ENCODE assay signal across 7 mouse cellular contexts in genomic region chr13:119690039-119690728, GRCm38 (mm10). TPM values are rescaled to one million over a fixed set of nuclear protein-coding genes. Genes with fewer than 3 reads are reported as not detected.
DNase-seq lines count a peak whose midpoint lies in the region; ATAC-seq and TF ChIP-seq lines count a peak whose summit lies in the region.

Gene Hmgcs1 (plus strand): TSS chr13:119690379.

- H3K9ac ChIP-seq in intestine, postnatal 0 days (ENCODE audit: low read depth, low read length), result peak within 1 kb of the TSS; percentile 71
- peak within 1 kb of the TSS; percentile 98 for H3K9ac ChIP-seq in midbrain, embryonic 12.5 days (replicated peaks)

- no peaks in the 10 kb centered on the region for H3K27me3 ChIP-seq in embryonic facial prominence, embryonic 10.5 days (replicated peaks; ENCODE audit: low read depth, poor library complexity, severe bottlenecking)
- no peaks in the 10 kb centered on the region for H3K27me3 ChIP-seq in intestine, postnatal 0 days (replicated peaks; ENCODE audit: control insufficient read depth, insufficient read depth, low read length)
- no peaks in the 10 kb centered on the region for H3K27me3 ChIP-seq in midbrain, embryonic 12.5 days
- no peaks in the 10 kb centered on the region for H3K27me3 ChIP-seq in small intestine, adult 2 months (ENCODE audit: control insufficient read depth, insufficient read depth, low read length)

- peak; percentile 93 for TF ChIP-seq POLR2A in small intestine, adult 2 months (IDR thresholded peaks at IDR 0.05; ENCODE audit: low read depth, low read length)

- H3K4me3 ChIP-seq in embryonic facial prominence, embryonic 10.5 days, result peak within 1 kb of the TSS; percentile 95
- H3K4me3 ChIP-seq in intestine, postnatal 0 days (ENCODE audit: low read depth, low read length), result peak within 1 kb of the TSS; percentile 97
- peak within 1 kb of the TSS; percentile 84 for H3K4me3 ChIP-seq in midbrain, embryonic 12.5 days
- H3K4me3 ChIP-seq in small intestine, adult 2 months (ENCODE audit: low read depth, low read length), result peak within 1 kb of the TSS; percentile 93

- no peaks in the 10 kb centered on the region for H3K9me3 ChIP-seq in embryonic facial prominence, embryonic 10.5 days
- H3K9me3 ChIP-seq in intestine, postnatal 0 days (ENCODE audit: control insufficient read depth), result no peaks in the 10 kb centered on the region
- no peaks in the 10 kb centered on the region for H3K9me3 ChIP-seq in midbrain, embryonic 12.5 days

- under 1% methylated on average over 59 of the region's 59 CpGs for WGBS in embryonic facial prominence, embryonic 10.5 days
- WGBS in intestine, postnatal 0 days, result under 1% methylated on average over 59 of the region's 59 CpGs
- under 1% methylated on average over 50 of the region's 59 CpGs for WGBS in midbrain, embryonic 12.5 days
- under 1% methylated on average over 59 of the region's 59 CpGs for WGBS in small intestine, adult 2 months

- peak within 1 kb of the TSS; percentile 98 for H3K27ac ChIP-seq in embryonic facial prominence, embryonic 10.5 days (replicated peaks)
- H3K27ac ChIP-seq in intestine, postnatal 0 days (ENCODE audit: low read depth, low read length), result peak within 1 kb of the TSS; percentile 88
- H3K27ac ChIP-seq in midbrain, embryonic 12.5 days (replicated peaks), result peak within 1 kb of the TSS; percentile 99
- peak within 1 kb of the TSS; percentile 87 for H3K27ac ChIP-seq in small intestine, adult 2 months (ENCODE audit: insufficient read depth, low read depth, low read length)

- H3K4me2 ChIP-seq in intestine, postnatal 0 days (replicated peaks; ENCODE audit: low read depth), result peak within 1 kb of the TSS; percentile 73
- peak within 1 kb of the TSS; percentile 80 for H3K4me2 ChIP-seq in midbrain, embryonic 12.5 days (replicated peaks)

- peaks cover 44% of the 10 kb centered on the region for H3K4me1 ChIP-seq in embryonic facial prominence, embryonic 10.5 days
- H3K4me1 ChIP-seq in intestine, postnatal 0 days (replicated peaks; ENCODE audit: control insufficient read depth, insufficient read depth, low read length), result no peaks in the 10 kb centered on the region; the same call in 1 of the 2 replicates
- H3K4me1 ChIP-seq in midbrain, embryonic 12.5 days, result peaks cover 40% of the 10 kb centered on the region
- H3K4me1 ChIP-seq in small intestine, adult 2 months (ENCODE audit: control insufficient read depth, insufficient read depth, insufficient read length, low read length), result peaks cover 2% of the 10 kb centered on the region; the same call in 1 of the 2 replicates

- peak; percentile 99 for ATAC-seq in intestine, postnatal 0 days
- peak; percentile 99 for ATAC-seq in midbrain, embryonic 12.5 days (ENCODE audit: low FRiP score, low read depth)

- intact Hi-C loops in left cerebral cortex, postnatal 4 days (cut with DNase I), result loop anchor here (5.0 kb wide), 1 partner anchor 48 kb away; no protein-coding TSS in a partner anchor

- H3K36me3 ChIP-seq in embryonic facial prominence, embryonic 10.5 days (replicated peaks), result peaks cover 19% of the 10 kb centered on the region
- no peaks in the 10 kb centered on the region for H3K36me3 ChIP-seq in intestine, postnatal 0 days (ENCODE audit: control insufficient read depth, insufficient read depth)
- H3K36me3 ChIP-seq in midbrain, embryonic 12.5 days, result peaks cover 8% of the 10 kb centered on the region; the same call in 1 of the 2 replicates
- peaks cover 7% of the 10 kb centered on the region; the same call in 1 of the 2 replicates for H3K36me3 ChIP-seq in small intestine, adult 2 months (ENCODE audit: control insufficient read depth, insufficient read depth, low read length)

- TF ChIP-seq CTCF in intestine, postnatal 0 days (IDR thresholded peaks at IDR 0.05; ENCODE audit: low read depth), result no peak
- TF ChIP-seq CTCF in small intestine, adult 2 months (IDR thresholded peaks at IDR 0.05; ENCODE audit: extremely low read depth, insufficient read length, insufficient replicate concordance, low read depth, low read length), result no peak

- DNase-seq in adrenal gland, postnatal 10 days, result peak; percentile 100
- DNase-seq in embryonic facial prominence, embryonic 10.5 days (ENCODE audit: low spot score), result peak; percentile 100
- peak; percentile 95 for DNase-seq in gonadal fat pad, adult 2 months (ENCODE audit: low read depth)
- peak; percentile 100 for DNase-seq in left cerebral cortex, postnatal 4 days

RNA-seq across cellular contexts. Expression of gene Hmgcs1, which starts in this region (rescaled TPM):
- 100 to 1,000 TPM; 219 to 270 TPM for total RNA-seq in adrenal gland, postnatal 10 days (2021)
- polyA plus RNA-seq in embryonic facial prominence, embryonic 10.5 days (2016; fragmentation: Nextera tagmentation; extraction: Ambion mirVana), result 245 and 273 TPM in 2 replicates
- polyA plus RNA-seq in gonadal fat pad, adult 2 months (2012; rRNA removed), result 61.0 and 76.6 TPM in 2 replicates
- polyA plus RNA-seq in intestine, postnatal 0 days (2015; fragmentation: Nextera tagmentation; extraction: Ambion mirVana), result 54.5 and 63.0 TPM in 2 replicates
- 100 to 1,000 TPM; 814 to 887 TPM for total RNA-seq in left cerebral cortex, postnatal 4 days (2021)
- polyA plus RNA-seq in midbrain, embryonic 12.5 days (2016; fragmentation: Nextera tagmentation; extraction: Ambion mirVana), result 494 and 501 TPM in 2 replicates
- polyA plus RNA-seq in small intestine, adult 2 months (2012; rRNA removed), result 7.8 and 14.3 TPM in 2 replicates

Comparison
In these comparisons a context has a peak if more than half of its experiments do, and no peak if none do; other contexts are left out.
1. Peak in every context shown above with its lines: DNase-seq, ATAC-seq, H3K4me3 ChIP-seq and H3K27ac ChIP-seq.